Mouse (Mus musculus): ENCODE data around the gene Tmem119. TPM values are rescaled to one million over a fixed set of nuclear protein-coding genes. Genes with fewer than 3 reads are reported as not detected.

Tmem119 gene
- total and polyA plus RNA-seq, 3 experiments: 0.13 TPM; not detected in 2

- H3K36me3 ChIP-seq (ENCODE audit: control insufficient read depth in 1 of 2, insufficient read depth in 2 of 2, low read length in 2 of 2): no peaks in the 10 kb centered on the region
- no peak overlapping the region for H3K4me3 ChIP-seq (ENCODE audit: control insufficient read depth in 1 of 2, insufficient read depth in 1 of 2, low read depth in 2 of 2, low read length in 2 of 2)
- DNase-seq (ENCODE audit: low read depth, low spot score): peak; percentile 74
- no peaks in the 10 kb centered on the region for H3K27me3 ChIP-seq (ENCODE audit: control insufficient read depth in 1 of 2, insufficient read depth in 2 of 2, low read length in 2 of 2)
- H3K4me1 ChIP-seq (ENCODE audit: control insufficient read depth in 1 of 2, insufficient read depth in 2 of 2, low read length in 2 of 2): peaks cover 0 to 4% of the 10 kb centered on the region in 2 experiments; a peak in 1 of 4 replicates
- H3K27ac ChIP-seq (ENCODE audit: control insufficient read depth, low read depth, low read length): no peak overlapping the region
- no peaks in the 10 kb centered on the region for H3K9me3 ChIP-seq (replicated peaks; ENCODE audit: insufficient read depth, low read length)
- no peak overlapping the region for H3K9ac ChIP-seq (ENCODE audit: control insufficient read depth, low read depth, low read length, poor library complexity, severe bottlenecking)
- TF ChIP-seq TCF12 (IDR thresholded peaks at IDR 0.05; ENCODE audit: low read depth, low read length) (no peak), CTCF (IDR thresholded peaks at IDR 0.05 in 2 of 3, conservative IDR thresholded peaks at IDR 0.05 in 1 of 3; ENCODE audit: control insufficient read depth in 1 of 3, insufficient read depth in 1 of 3, low read depth in 2 of 3, low read length in 3 of 3, poor library complexity in 1 of 3, severe bottlenecking in 1 of 3) (peak; percentile 77 to 98 (median 92)), SMC3 (IDR thresholded peaks at IDR 0.05; ENCODE audit: low read depth, low read length) (peak; percentile 75), ZC3H11A (IDR thresholded peaks at IDR 0.05; ENCODE audit: low read depth, low read length) (peak; percentile 65), RAD21 (IDR thresholded peaks at IDR 0.05; ENCODE audit: low read depth, low read length) (peak; percentile 87), EP300 (IDR thresholded peaks at IDR 0.05; ENCODE audit: low read depth in 1 of 2, low read length in 2 of 2) (no peak), POLR2AphosphoS2 (IDR thresholded peaks at IDR 0.05; ENCODE audit: low read length) (no peak), GATA1 (IDR thresholded peaks at IDR 0.05; ENCODE audit: low read depth, low read length) (no peak), CHD1 (IDR thresholded peaks at IDR 0.05; ENCODE audit: low read depth, low read length) (no peak), USF2 (IDR thresholded peaks at IDR 0.05; ENCODE audit: borderline replicate concordance in 1 of 2, insufficient read depth in 1 of 2, low read depth in 1 of 2, low read length in 2 of 2) (no peak), ZNF384 (IDR thresholded peaks at IDR 0.05; ENCODE audit: low read depth, low read length) (no peak), NELFE (IDR thresholded peaks at IDR 0.05; ENCODE audit: low read depth, low read length) (no peak), NRF1 (IDR thresholded peaks at IDR 0.05; ENCODE audit: insufficient read depth, low read depth, low read length, poor library complexity, severe bottlenecking) (0 out of 2 replicates have a peak, but pooled peaks have one; percentile 2), GABPA (IDR thresholded peaks at IDR 0.05; ENCODE audit: low read depth, low read length) (no peak)
- no peaks in the 10 kb centered on the region for H3K79me2 ChIP-seq (ENCODE audit: control insufficient read depth, insufficient read depth, low read length, poor library complexity)
These were observed 15.4 kb upstream of the Tmem119 start for GRCm38 (mm10) chr5:113815638-113816152.

- TF ChIP-seq POLR2AphosphoS2 (IDR thresholded peaks at IDR 0.05; ENCODE audit: low read length) (no peak), ETS1 (IDR thresholded peaks at IDR 0.05; ENCODE audit: low read depth, low read length) (no peak), CHD1 (IDR thresholded peaks at IDR 0.05; ENCODE audit: low read depth, low read length) (no peak), GATA1 (IDR thresholded peaks at IDR 0.05; ENCODE audit: low read depth, low read length) (no peak), ZNF384 (IDR thresholded peaks at IDR 0.05; ENCODE audit: low read depth, low read length) (no peak), ZMIZ1 (IDR thresholded peaks at IDR 0.05; ENCODE audit: low read depth, low read length) (no peak), MXI1 (IDR thresholded peaks at IDR 0.05; ENCODE audit: low read depth, low read length) (no peak), ZKSCAN1 (IDR thresholded peaks at IDR 0.05; ENCODE audit: low read depth, low read length) (no peak), CTCF (IDR thresholded peaks at IDR 0.05 in 2 of 3, conservative IDR thresholded peaks at IDR 0.05 in 1 of 3; ENCODE audit: control insufficient read depth in 1 of 3, insufficient read depth in 1 of 3, low read depth in 2 of 3, low read length in 3 of 3, poor library complexity in 1 of 3, severe bottlenecking in 1 of 3) (no peak), CHD2 (IDR thresholded peaks at IDR 0.05; ENCODE audit: low read length) (no peak), NRF1 (IDR thresholded peaks at IDR 0.05; ENCODE audit: insufficient read depth, low read depth, low read length, poor library complexity, severe bottlenecking) (no peak), HCFC1 (IDR thresholded peaks at IDR 0.05; ENCODE audit: low read depth, low read length) (no peak), POLR2AphosphoS5 (IDR thresholded peaks at IDR 0.05; ENCODE audit: borderline replicate concordance, low read depth, low read length) (no peak), E2F4 (IDR thresholded peaks at IDR 0.05; ENCODE audit: borderline replicate concordance, low read depth, low read length) (no peak), JUND (IDR thresholded peaks at IDR 0.05; ENCODE audit: low read depth, low read length) (no peak)
- no peaks in the 10 kb centered on the region for H3K9me3 ChIP-seq (replicated peaks; ENCODE audit: insufficient read depth, low read length)
- H3K9ac ChIP-seq (ENCODE audit: control insufficient read depth, low read depth, low read length, poor library complexity, severe bottlenecking): no peak overlapping the region
- peaks cover 0 to 4% of the 10 kb centered on the region in 2 experiments; a peak in 1 of 4 replicates for H3K4me1 ChIP-seq (ENCODE audit: control insufficient read depth in 1 of 2, insufficient read depth in 2 of 2, low read length in 2 of 2)
- H3K27ac ChIP-seq (ENCODE audit: control insufficient read depth, low read depth, low read length): no peak overlapping the region
- no peak for DNase-seq (ENCODE audit: low read depth, low spot score)
- no peaks in the 10 kb centered on the region for H3K79me2 ChIP-seq (ENCODE audit: control insufficient read depth, insufficient read depth, low read length, poor library complexity)
- no peak overlapping the region for H3K4me3 ChIP-seq (ENCODE audit: control insufficient read depth in 1 of 2, insufficient read depth in 1 of 2, low read depth in 2 of 2, low read length in 2 of 2)
- H3K27me3 ChIP-seq (ENCODE audit: control insufficient read depth in 1 of 2, insufficient read depth in 2 of 2, low read length in 2 of 2): no peaks in the 10 kb centered on the region
- H3K36me3 ChIP-seq (ENCODE audit: control insufficient read depth in 1 of 2, insufficient read depth in 2 of 2, low read length in 2 of 2): no peaks in the 10 kb centered on the region
These were observed 14.7 kb upstream of the Tmem119 start for GRCm38 (mm10) chr5:113815041-113815389.

Data from MEL (cell line).